Mouse (Mus musculus) liver, postnatal 0 days (tissue): ENCODE data around the gene Tgfb1i1.

Source experiments
- CTCF ChIP-seq: sonication (generic); IDR thresholded peaks from 2 replicates; pipeline ENCODE4 v1.5.1; 2016; ENCODE audit warnings: antibody characterized with exemption, low read depth
- EP300 ChIP-seq: IDR thresholded peaks from 2 replicates; pipeline ENCODE4 v1.6.1; 2016; ENCODE audit warnings: antibody characterized with exemption, low read depth, mild to moderate bottlenecking

DNA sequence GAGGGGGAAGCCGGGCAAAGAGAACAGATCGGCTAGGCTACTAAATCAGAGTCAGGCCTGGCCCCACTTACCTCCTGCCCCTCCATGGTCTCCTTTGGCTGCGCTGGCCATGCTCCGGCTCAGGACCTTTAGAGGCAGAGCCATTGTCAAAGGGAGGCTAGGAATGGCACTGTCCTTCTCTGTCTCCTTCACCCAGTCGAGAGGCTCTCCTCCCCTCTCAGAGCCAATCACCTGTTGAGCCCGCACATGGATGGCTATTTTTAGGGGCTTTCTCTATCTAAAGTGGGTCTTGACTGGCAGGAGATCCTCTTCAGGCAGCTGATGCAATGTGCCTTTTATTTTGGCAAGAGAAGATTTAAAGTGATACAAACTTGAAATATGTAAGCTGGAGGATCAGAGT lies 40.5 kb upstream of the Tgfb1i1 start, which contains the start of gene Cox6a2:
- TF ChIP-seq CTCF (no peak), EP300 (no peak)
